Mouse (Mus musculus): ENCODE measurements around the gene Dmac2. TPM values are rescaled to one million over a fixed set of nuclear protein-coding genes. Genes with fewer than 3 reads are reported as not detected.

Gene Dmac2
- total RNA-seq (2023) = 22.0 and 31.8 TPM in 2 replicates

GRCm38 (mm10) chr7:25618865-25619721 lies at the start of gene Dmac2:
Dmac2 (plus strand) TSS chr7:25619414.

GRCm38 (mm10) chr7:25615706-25616011 lies 3.6 kb upstream of the Dmac2 start, which contains the start of gene Erich4:
Erich4 (minus strand) TSS chr7:25615892.

GRCm38 (mm10) chr7:25626509-25627430 lies 7.6 kb downstream of the Dmac2 start, which contains the start of gene B3gnt8:
B3gnt8 (plus strand) TSS chr7:25626654.

DNA sequence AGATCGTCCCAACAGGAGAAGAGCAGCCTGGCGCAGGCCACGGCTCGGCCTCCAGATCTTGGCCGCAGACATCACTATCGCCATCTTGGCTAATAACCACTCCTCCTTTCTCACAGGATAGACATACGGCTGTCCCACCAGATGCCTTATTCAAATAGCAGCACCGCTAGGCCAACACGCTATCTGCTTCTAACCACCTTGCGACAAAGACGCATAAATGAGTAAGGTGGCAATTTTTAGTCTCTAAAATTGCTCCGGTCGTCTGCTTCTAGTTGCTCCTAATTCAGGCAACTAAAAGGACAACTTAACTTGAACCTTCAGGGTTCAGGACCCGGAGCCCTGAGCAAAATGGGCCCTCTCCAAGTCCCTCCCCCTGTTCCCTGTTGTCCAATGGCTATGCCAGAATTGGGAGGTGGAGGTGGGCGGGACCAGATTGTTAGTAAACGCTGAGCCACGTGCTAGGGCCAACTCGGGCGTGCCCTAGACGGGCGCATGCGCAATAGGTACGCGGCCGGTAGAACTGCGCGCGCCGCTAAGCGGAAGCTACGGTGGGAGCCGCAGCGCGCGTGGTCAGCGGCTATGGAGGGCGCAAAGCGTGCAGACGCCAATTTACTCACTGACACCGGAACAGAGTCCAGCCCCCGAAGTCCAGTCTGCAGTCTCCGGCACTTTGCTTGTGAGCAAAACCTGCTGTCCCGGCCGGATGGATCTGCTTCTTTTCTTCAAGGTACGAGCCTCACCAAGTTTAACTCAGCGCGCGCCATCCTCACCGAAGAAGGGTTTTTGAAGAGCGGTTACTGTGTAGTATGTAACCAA lies 39.7 kb downstream of the Dmac2 start, which contains the start of the genes Bckdha and Exosc5:
Bckdha (minus strand) TSS at position 325 of the 816 bp plus-strand sequence.
Exosc5 (plus strand) TSS at position 508 of the 816 bp plus-strand sequence.

DNA sequence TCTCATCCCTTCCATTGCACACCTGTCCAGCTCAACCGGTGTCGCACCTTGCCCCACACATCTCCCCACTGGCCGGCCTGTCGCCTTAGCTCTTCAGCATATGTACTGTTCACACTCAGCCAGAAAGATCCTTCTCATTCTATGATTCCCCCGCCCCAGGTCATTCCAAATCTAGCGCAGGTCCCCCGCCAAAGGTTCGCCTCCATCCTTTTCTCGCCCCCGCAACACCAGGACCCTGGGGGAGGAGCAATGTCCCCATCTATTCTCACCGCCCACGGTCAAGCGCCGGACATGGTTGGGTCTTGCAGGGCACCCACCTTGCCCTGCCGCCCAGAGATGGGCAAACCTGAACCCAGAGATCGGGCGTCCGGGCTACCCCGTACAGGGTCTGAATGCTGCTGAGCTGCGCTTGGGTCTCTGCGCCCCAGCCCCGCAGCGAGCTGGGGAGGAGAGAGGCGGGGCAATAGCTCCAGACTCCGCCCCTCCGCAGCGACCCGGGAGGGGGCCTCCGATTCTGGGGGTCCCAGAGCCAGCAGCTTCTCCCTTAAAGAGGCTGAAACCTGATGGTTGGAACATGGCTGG lies 55.6 kb downstream of the Dmac2 start, which contains the start of gene Tmem91:
Tmem91 (minus strand) TSS at position 448 of the 582 bp plus-strand sequence.

Other genes with a start within 250 kb of the Dmac2 start
- not detected in 2 replicates for gene Cnfn, start 249.7 kb upstream of the Dmac2 start, total RNA-seq (2023)
- 49.2 and 51.6 TPM in 2 replicates for gene Lipe, start 220.7 kb upstream of the Dmac2 start, total RNA-seq (2023)
- not detected in 2 replicates for gene Cxcl17, start 206.5 kb upstream of the Dmac2 start, total RNA-seq (2023)
- gene Ceacam1, start 141.8 kb upstream of the Dmac2 start, total RNA-seq (2023) = 225 and 283 TPM in 2 replicates
- gene Ceacam2, start 79.6 kb upstream of the Dmac2 start, total RNA-seq (2023) = 31.1 and 36.1 TPM in 2 replicates
- gene Erich4, start 3.5 kb upstream of the Dmac2 start, total RNA-seq (2023) = not detected in 2 replicates
- gene B3gnt8, start 7.2 kb downstream of the Dmac2 start, total RNA-seq (2023) = 14.4 and 15.7 TPM in 2 replicates
- 32.4 and 39.2 TPM in 2 replicates for gene Bckdha, start 39.6 kb downstream of the Dmac2 start, total RNA-seq (2023)
- 22.3 and 26.5 TPM in 2 replicates for gene Exosc5, start 39.8 kb downstream of the Dmac2 start, total RNA-seq (2023)
- 1.3 TPM in 1 of 2 replicates, not detected in the other for gene Tmem91, start 55.8 kb downstream of the Dmac2 start, total RNA-seq (2023)
- 25.7 and 26.9 TPM in 2 replicates for gene B9d2, start 61.4 kb downstream of the Dmac2 start, total RNA-seq (2023)
- 140 and 147 TPM in 2 replicates for gene Tgfb1, start 67.6 kb downstream of the Dmac2 start, total RNA-seq (2023)
- 72.3 and 86.5 TPM in 2 replicates for gene Ccdc97, start 99.7 kb downstream of the Dmac2 start, total RNA-seq (2023)
- gene Hnrnpul1, start 135.3 kb downstream of the Dmac2 start, total RNA-seq (2023) = 210 and 238 TPM in 2 replicates
- gene Axl, start 169.3 kb downstream of the Dmac2 start, total RNA-seq (2023) = 1.1 and 2.0 TPM in 2 replicates
- gene Cyp2s1, start 197.5 kb downstream of the Dmac2 start, total RNA-seq (2023) = not detected in 2 replicates

All from neutrophil, adult 65 days (primary cell).